Mouse (Mus musculus) thymus, adult 2 months (tissue): ENCODE results near the gene Chek2. TPM values are rescaled to one million over a fixed set of nuclear protein-coding genes. Genes with fewer than 3 reads are reported as not detected.

ENCODE experiments used
- DNase-seq: peaks from one replicate; pipeline ENCODE4 v3.0.0; 2021
- H3K27ac ChIP-seq: fragments of 200-500 bp; 2 replicates; pipeline ENCODE4 v1.5.1; 2012; ENCODE audit warnings: low read length, control low read depth; ENCODE audit not compliant: control insufficient read depth, insufficient read depth
- H3K27me3 ChIP-seq: fragments of 200-500 bp; 2 replicates; pipeline ENCODE4 v1.6.1; 2012; ENCODE audit warnings: mild to moderate bottlenecking, low read length, moderate library complexity, mixed read lengths; ENCODE audit not compliant: control insufficient read depth, insufficient read depth
- H3K36me3 ChIP-seq: fragments of 200-500 bp; 2 replicates; pipeline ENCODE4 v1.6.1; 2012; ENCODE audit warnings: mild to moderate bottlenecking, low read length, moderate library complexity; ENCODE audit not compliant: control insufficient read depth, insufficient read depth
- H3K4me1 ChIP-seq: fragments of 200-500 bp; replicated peaks from 2 replicates; pipeline ENCODE4 v1.6.1; 2012; ENCODE audit warnings: low read length; ENCODE audit not compliant: control insufficient read depth, insufficient read depth
- H3K4me3 ChIP-seq: fragments of 200-500 bp; 2 replicates; pipeline ENCODE4 v1.5.1; 2012; ENCODE audit warnings: mild to moderate bottlenecking, low read length, control low read depth, moderate library complexity; ENCODE audit not compliant: control insufficient read depth, insufficient read depth
- CTCF ChIP-seq: fragments of 200-500 bp; IDR thresholded peaks from 2 replicates; pipeline ENCODE4 v1.5.1; 2012; ENCODE audit warnings: mild to moderate bottlenecking, control low read depth, low read length, moderate library complexity, borderline replicate concordance; ENCODE audit not compliant: control insufficient read depth, poor library complexity, insufficient read depth; ENCODE audit errors: extremely low read depth
- POLR2A ChIP-seq: fragments of 200-500 bp; IDR thresholded peaks from 2 replicates; pipeline ENCODE4 v1.6.1; 2012; ENCODE audit warnings: mild to moderate bottlenecking, low read length, control low read depth, moderate library complexity; ENCODE audit not compliant: control insufficient read depth, poor library complexity, insufficient read depth; ENCODE audit errors: extremely low read depth
- WGBS: fragments of 180-500 bp; shearing (Covaris S2); methylation state at CpG from one replicate; pipeline ENCODE4 v1.1.7; 2018; 5-methylcytosine and 5-hydroxymethylcytosine counted together
- polyA plus RNA-seq: library from polyadenylated mRNA; depleted of rRNA; stranded (reverse); fragments of >200 nt; gene quantifications from 2 replicates; pipeline ENCODE4 v1.2.3, GENCODE M21; 2012

The Chek2 gene
- polyA plus RNA-seq, 1 experiment, result 16.1 TPM

DNA sequence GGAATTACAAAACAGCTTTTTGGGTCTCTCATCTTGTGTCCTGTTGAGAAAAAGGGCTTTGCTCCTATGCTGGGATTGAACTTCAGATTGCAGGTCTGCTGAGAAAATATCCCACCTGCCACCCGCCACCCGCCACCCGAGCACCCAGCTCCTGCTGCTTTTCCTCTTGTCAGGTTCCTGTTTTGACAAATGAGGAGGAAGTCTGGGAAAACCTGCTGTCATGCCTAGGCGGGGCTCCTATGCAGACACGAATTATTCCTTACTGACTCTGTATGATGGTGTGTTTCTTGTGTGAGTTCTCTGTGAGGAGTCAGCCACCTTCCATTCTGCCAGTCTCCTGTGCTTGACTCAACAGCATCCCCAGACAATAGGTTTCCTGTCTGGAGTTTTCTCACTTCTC, 20.7 kb downstream of the Chek2 start:
- no peak overlapping the region for H3K27ac ChIP-seq
- no peak overlapping the region for H3K4me3 ChIP-seq
- no peak for DNase-seq
- no peaks in the 10 kb centered on the region for H3K27me3 ChIP-seq
- TF ChIP-seq POLR2A (no peak), CTCF (no peak)
- WGBS, result 93% methylated on average over 5 of the region's 5 CpGs
- H3K36me3 ChIP-seq, result peaks cover 10% of the 10 kb centered on the region; the same call in 1 of the 2 replicates
- H3K4me1 ChIP-seq, result no peaks in the 10 kb centered on the region

DNA sequence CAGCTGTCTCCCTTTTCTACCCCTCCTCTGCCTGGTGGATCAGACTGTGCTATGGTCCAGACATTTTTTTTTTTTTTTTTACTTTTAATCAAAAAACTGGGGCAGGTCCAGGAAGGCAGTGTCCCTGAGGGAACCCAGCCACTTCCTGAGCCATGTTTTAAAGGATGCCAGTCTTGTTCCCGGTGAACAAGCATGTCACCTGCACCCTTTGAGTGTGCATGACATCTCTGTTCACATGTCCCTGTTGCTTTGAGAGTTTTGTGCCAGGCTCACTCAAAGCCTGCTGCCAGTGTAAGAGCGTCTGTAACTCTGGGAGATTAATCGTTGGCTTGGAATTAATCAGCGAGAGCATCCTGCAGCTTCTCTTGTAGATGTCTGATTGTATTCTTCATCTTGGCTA, 28.7 kb downstream of the Chek2 start:
- Histone ChIP-seq H3K27me3 (no peaks in the 10 kb centered on the region), H3K27ac (no peak overlapping the region), H3K36me3 (peaks cover 5% of the 10 kb centered on the region), H3K4me3 (no peak overlapping the region), H3K4me1 (no peaks in the 10 kb centered on the region)
- DNase-seq, result no peak
- TF ChIP-seq POLR2A (no peak), CTCF (no peak)
- 95% methylated on average over 4 of the region's 4 CpGs for WGBS

DNA sequence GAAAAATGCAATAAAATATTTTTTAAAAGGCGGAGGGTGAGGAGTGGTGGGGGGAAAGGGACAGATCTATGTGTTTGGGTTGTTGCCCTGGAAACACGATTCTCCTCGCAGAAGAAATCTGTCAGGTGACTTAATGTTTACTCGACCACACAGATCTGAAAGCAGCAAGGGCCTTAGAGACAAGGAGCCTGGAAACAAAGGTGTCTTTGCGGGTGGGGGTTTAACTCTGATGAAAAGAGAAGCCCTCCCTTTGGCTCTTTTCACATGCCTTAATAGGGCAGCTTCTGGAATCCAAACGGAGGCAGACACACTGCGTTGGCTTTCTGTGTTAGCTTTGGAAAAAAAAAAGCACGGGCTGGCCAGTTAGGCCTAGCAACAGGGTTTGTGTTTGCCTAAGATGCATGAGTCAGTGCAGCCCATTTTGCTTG, 29.5 kb downstream of the Chek2 start:
- H3K36me3 ChIP-seq, result peaks cover 5% of the 10 kb centered on the region
- no peak overlapping the region for H3K27ac ChIP-seq
- WGBS, result 91% methylated on average over 8 of the region's 8 CpGs

DNA sequence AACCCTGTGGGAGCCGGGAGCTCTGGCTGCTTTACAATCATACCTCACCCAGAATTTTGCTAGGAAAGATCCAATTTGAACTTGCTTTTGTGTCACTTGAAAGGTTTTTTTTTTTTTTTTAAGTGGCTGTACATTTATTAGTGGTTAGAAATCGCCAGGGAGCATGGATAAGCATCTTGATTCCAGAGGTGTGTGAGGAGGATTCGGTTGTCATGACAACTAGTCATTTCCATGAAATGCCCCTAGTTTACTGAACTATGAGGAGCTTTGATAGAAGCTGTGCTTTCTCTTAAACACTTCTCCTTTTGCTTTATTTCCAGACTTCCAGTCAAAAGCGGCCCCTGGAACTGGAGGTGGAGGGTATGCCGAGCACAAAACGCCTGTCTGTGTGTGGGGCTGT, 33.4 kb downstream of the Chek2 start:
- Histone ChIP-seq H3K4me3 (no peak overlapping the region), H3K36me3 (no peaks in the 10 kb centered on the region), H3K27ac (no peak overlapping the region), H3K27me3 (no peaks in the 10 kb centered on the region), H3K4me1 (no peaks in the 10 kb centered on the region)
- WGBS, result 97% methylated on average over 6 of the region's 6 CpGs
- DNase-seq, result no peak
- TF ChIP-seq POLR2A, result no peak

More for the DNA sequence above, 29.5 kb downstream of the Chek2 start:
- DNase-seq, result no peak
- no peak overlapping the region for H3K4me3 ChIP-seq
- H3K27me3 ChIP-seq, result no peaks in the 10 kb centered on the region
- H3K4me1 ChIP-seq, result no peaks in the 10 kb centered on the region
- TF ChIP-seq CTCF (no peak), POLR2A (no peak)

DNA sequence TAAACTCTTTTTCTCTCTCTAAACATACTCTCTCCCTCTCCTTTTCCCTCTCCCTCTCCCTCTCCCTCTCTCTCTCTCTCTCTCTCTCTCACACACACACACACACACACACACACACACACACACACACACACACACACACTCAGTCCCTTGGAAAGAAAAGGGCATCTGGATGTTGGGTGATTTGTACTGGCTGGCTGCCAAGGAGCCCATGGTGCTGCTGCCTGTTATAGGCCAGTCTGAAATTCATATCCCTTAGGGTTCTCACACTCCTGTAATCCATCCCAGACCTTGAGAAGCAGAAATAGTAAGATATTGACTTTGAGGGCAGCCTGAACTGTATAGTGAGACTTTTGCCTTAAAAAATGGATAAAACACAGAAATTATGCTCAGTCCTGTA, 34.9 kb downstream of the Chek2 start:
- Histone ChIP-seq H3K27ac (no peak overlapping the region), H3K36me3 (no peaks in the 10 kb centered on the region), H3K4me1 (peaks cover 3% of the 10 kb centered on the region), H3K27me3 (no peaks in the 10 kb centered on the region), H3K4me3 (no peak overlapping the region)
- no peak for TF ChIP-seq POLR2A
- TF ChIP-seq CTCF, result no peak
- DNase-seq, result no peak

DNA sequence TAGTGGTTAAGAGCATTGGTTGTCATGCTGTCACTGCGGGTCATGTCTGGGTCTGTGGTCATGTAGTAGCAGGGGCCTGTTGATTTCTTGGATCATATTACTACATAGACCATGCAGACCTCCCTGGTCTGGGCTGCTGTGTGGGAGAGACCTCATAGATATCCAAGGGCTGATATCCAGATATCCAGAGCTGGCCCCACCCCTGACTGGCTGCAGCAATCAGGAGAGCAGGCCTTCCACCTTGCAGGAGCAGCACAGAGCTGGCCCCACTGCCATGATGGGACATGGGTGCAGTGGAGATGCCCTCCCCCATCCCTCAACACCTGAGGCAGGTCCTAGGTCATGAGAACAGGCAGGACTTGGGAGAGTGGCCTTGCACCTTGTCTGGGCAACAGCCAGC, 35.5 kb downstream of the Chek2 start:
- Histone ChIP-seq H3K4me3 (no peak overlapping the region), H3K4me1 (peaks cover 3% of the 10 kb centered on the region), H3K27me3 (no peaks in the 10 kb centered on the region), H3K36me3 (no peaks in the 10 kb centered on the region), H3K27ac (no peak overlapping the region)
- WGBS, result 100% methylated on average over 1 of the region's 1 CpGs
- TF ChIP-seq CTCF, result no peak
- no peak for TF ChIP-seq POLR2A
- no peak for DNase-seq
